21 mouse cellular contexts compared by ENCODE assay signal in genomic region chr11:97748496-97748895, GRCm38 (mm10). TPM values are rescaled to one million over a fixed set of nuclear protein-coding genes. Genes with fewer than 3 reads are reported as not detected.
"Had no signal": no experiment of that assay in that cellular context is flagged by ENCODE, and none has a peak within 500 bp of the region (broad histone marks: within the 10 kb centered on the region; RNA-seq: fewer than 3 reads in every experiment).

No protein-coding gene starts in this region.

- H3K27me3 ChIP-seq: kidney, embryonic 15.5 days; liver, embryonic 13.5 days; midbrain, embryonic 13.5 days had no signal

- H3K9me3 ChIP-seq: kidney, embryonic 15.5 days; midbrain, embryonic 13.5 days had no signal

- DNase-seq: kidney, postnatal 36 days; layer of hippocampus, postnatal 36 days; liver, embryonic 13.5 days; lung, embryonic 14.5 days; thymus, adult 2 months; thymus, postnatal 14 days; thymus, postnatal 4 days had no signal

- H3K27ac ChIP-seq: kidney, embryonic 15.5 days; left cerebral cortex, adult 2 months; liver, embryonic 13.5 days; macrophage; midbrain, embryonic 13.5 days; stomach, postnatal 0 days had no signal

- H3K4me3 ChIP-seq: kidney, embryonic 15.5 days; left cerebral cortex, adult 2 months; liver, embryonic 13.5 days; midbrain, embryonic 13.5 days had no signal

RNA-seq across cellular contexts. Expression of gene 1700001P01Rik, which starts 27.2 kb away (rescaled TPM):
- total RNA-seq: liver, adult 2 months; megakaryocyte, adult 5-6 weeks; midbrain, postnatal 0 days had no signal
- polyA plus RNA-seq: limb, embryonic 11.5 days; liver, adult 2 months; liver, embryonic 16.5 days; lung, embryonic 14.5 days; lung, postnatal 0 days; macrophage; midbrain, postnatal 0 days; neural tube, embryonic 11.5 days; small intestine, adult 2 months; spleen, adult 2 months; stomach, postnatal 0 days had no signal
